Mouse (Mus musculus) monocyte, adult 2 months (primary cell): ENCODE data around the gene Cfap46.
"Not testable (repeated sequence)": the region's sequence is repeated elsewhere in the genome, so short reads cannot be mapped to it uniquely, and the experiment has no call there.

Experiments used
- DNase-seq, 2 experiments: peaks; one replicate each; pipeline ENCODE4 v3.0.0; 2022; ENCODE audit warnings: low spot score in 2 of 2, low read depth in 1 of 2

Cfap46 gene

GRCm38 (mm10) chr7:139666871-139667270 lies 16.7 kb downstream of the Cfap46 start:
- no peak for DNase-seq

GRCm38 (mm10) chr7:139663318-139663717 lies 20.3 kb downstream of the Cfap46 start:
- no peak for DNase-seq

- DNase-seq: not testable (repeated sequence)
Measured at GRCm38 (mm10) chr7:139659901-139660300, 23.7 kb downstream of the Cfap46 start.

- DNase-seq: no peak
Measured at GRCm38 (mm10) chr7:139649698-139650097, 33.9 kb downstream of the Cfap46 start.

- DNase-seq: peak; percentile 37 to 71
Measured at GRCm38 (mm10) chr7:139648107-139648824, 35.4 kb downstream of the Cfap46 start.

GRCm38 (mm10) chr7:139633393-139633792 lies 50.2 kb downstream of the Cfap46 start:
- DNase-seq: no peak

- DNase-seq: no peak
Measured at GRCm38 (mm10) chr7:139625156-139625555, 58.5 kb downstream of the Cfap46 start.

DNA sequence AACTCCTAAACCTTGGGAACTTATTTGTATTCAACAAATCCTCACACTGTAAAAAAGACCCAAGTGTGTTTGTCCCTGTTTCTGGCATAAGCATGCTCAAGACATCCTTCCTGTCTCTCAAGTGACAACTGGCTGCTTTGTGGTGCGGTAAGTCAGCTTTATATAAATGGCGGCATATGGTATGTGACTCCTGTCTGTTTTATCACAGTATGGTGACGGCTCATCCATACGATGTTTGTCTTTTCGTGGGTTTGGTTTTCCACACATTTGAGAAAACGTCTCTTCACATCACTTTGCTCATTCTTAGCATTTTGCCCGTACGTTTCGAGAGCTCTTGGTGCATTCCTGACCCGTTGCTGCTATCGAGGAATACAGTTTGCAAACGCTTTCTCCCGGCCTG lies 61.0 kb downstream of the Cfap46 start:
- DNase-seq: no peak

DNA sequence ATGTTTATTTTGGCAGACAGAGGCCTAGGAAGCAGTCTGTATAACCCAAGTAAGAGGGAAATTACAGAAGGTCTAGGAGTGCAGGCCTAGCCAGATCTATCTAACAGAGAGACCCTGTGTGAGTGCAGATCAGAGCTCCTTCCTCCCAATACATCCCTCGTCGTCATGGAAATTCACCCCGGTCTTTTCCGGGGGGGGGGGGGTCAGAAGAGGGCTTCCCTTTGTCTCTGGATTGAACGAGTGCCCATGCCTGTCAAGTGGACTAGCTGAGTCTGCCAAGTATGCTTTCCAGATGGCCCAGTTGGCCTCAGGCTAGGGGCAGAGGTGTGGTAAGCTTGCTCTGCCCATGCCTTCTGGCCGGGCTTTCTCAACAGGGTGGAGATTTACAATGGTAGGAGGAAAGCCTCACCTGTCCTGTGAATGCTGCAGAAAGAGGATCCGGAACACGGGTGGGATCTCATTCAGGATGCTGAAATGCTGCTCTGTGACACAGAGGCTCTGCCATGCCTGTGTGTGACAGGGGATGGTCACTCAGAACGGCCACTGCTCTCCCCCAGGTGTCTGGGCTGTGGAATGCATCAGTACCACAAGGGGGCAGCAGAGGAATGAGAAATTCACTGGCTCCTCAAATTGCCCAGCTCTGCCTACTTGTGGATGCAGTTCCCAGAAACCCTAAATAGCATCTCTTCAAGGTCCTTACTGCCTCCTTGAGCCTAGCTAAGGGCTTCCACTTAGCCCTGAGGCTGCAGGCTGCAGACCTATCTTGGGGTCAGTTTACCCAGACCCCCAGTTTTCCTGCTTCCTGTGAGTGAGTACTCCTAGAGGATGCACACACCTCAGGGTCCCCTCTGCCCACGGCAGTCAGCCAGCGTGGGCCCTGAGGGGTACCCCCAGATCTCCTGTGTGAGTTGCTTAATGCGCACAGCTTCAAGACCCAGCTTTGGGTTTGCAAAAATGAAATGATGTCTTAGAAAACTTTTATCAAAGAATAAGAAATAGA lies 67.5 kb downstream of the Cfap46 start:
- no peak for DNase-seq

- DNase-seq: no peak
Measured at GRCm38 (mm10) chr7:139610328-139610727, 73.3 kb downstream of the Cfap46 start.

GRCm38 (mm10) chr7:139595862-139596261 lies 87.8 kb downstream of the Cfap46 start:
- DNase-seq: no peak

- no peak for DNase-seq
Measured at GRCm38 (mm10) chr7:139595311-139595710, 88.3 kb downstream of the Cfap46 start.

- DNase-seq: no peak
Measured at GRCm38 (mm10) chr7:139591311-139591710, 92.3 kb downstream of the Cfap46 start.

DNA sequence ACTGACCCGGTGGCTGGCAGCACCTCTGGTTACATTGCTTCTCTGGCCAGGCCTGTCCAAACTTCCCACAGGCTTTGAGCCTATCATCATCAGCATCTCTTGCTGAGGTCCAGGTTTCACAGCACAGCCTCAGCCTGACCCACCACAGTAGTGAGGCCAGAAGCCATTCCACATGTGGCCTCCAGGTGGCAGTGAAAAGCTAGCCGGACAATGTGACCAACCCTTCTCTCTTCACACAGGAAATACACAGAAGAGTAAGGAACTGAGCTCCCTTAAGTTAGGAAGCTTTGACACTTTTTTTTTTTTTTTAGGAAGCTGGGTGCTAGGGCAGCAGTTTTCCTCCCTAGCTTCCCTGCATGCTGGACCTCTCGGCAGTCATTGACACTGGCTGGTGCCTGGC lies 93.3 kb downstream of the Cfap46 start:
- DNase-seq: no peak

GRCm38 (mm10) chr7:139587919-139588318 lies 95.7 kb downstream of the Cfap46 start:
- no peak for DNase-seq

GRCm38 (mm10) chr7:139585183-139585821 lies 98.3 kb downstream of the Cfap46 start:
- no peak for DNase-seq

GRCm38 (mm10) chr7:139584221-139585175 lies 99.1 kb downstream of the Cfap46 start:
- DNase-seq: no peak

DNA sequence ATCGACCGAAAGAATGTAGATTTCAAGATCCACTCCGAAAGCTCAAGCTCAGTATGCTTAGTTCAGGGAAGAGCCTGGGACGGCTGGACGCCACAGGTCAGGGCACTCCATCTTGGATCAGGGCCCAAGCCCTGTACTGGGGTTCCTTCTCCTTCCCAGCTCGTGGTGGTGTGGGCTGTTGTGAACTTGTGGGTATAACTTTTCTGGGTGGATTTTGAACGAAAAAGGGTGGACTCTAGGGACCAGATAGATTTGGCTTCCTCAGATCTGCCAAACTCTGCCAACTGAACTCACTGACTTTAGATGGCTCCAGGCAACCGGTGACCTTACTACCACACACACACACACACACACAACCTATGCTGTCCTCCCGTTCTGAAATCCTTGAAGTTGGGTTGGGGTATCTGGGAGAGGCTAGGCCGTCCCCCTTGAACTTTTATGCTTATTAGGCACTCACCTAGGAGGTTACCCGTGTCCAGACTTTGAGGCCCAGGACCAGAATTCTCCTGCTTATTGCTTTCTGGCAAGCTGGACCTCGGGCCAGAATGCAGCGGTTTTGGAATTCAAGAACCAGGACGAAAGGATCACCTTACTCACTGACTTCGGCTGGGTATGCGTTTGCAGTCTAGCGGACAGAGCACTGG lies 100.4 kb downstream of the Cfap46 start:
- DNase-seq: no peak

GRCm38 (mm10) chr7:139582595-139582994 lies 101.0 kb downstream of the Cfap46 start, which contains the start of gene Nkx6-2:
TSS of gene Nkx6-2 (minus strand) at chr7:139582797.
- no peak for DNase-seq
